Mouse (Mus musculus): Measurements from ENCODE around the gene Slc24a4. TPM values are rescaled to one million over a fixed set of nuclear protein-coding genes. Genes with fewer than 3 reads are reported as not detected.
A peak's percentile ranks its signal among the peaks of the same experiment; 100 is the strongest.

The Slc24a4 gene
- 0.89 and 1.2 TPM in 2 replicates for polyA plus RNA-seq (2014; fragmentation: Nextera tagmentation; extraction: Ambion mirVana)

- peaks cover 46% of the 10 kb centered on the region; the same call in 1 of the 2 replicates for H3K27me3 ChIP-seq (ENCODE audit: control insufficient read depth, insufficient read depth, low read length)
- under 1% methylated on average over 32 of the region's 34 CpGs for WGBS
These were observed at the start of gene Slc24a4 for GRCm38 (mm10) chr12:102128081-102128790. Gene Slc24a4, plus strand, starts transcription at chr12:102128733.

DNA sequence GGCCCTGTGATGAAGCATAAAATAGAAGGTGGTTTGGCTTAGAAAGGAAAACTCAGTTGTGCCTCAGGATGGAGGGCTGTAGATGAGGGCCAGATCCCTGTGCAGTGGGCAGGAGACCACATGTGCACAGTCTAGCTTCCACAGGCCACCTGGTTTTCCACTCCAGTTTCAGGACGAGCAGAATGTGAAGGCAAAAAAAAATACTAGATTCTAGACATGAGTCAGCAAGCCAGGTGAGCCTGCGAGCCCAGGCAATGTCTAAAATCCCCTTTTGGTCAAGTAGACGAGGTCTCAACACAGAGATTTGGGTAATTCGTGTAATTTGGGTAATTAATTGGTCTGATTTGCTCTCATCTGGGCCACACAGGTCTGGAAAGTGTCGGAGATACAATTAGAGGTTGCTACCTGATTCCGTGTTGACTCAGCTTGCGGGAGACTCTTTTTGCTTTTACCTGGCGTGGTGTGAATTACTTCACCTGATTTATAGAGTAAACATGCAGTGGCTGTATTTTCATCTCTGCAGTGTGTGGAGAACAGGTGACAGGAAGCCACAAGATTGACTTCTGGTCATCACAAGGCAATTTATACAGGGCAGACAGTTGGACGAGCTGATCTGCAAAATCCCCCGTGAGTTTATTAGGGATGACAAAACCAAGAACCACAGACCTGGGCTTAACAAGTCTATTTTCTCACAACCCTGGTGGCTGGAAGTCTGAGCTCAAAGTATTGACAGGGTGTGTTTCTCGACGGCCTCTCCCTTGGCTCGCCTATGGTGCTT lies 45.7 kb upstream of the Slc24a4 start:
- H3K4me1 ChIP-seq (ENCODE audit: control insufficient read depth, insufficient read depth, low read length), result no peaks in the 10 kb centered on the region
- whole genome bisulfite sequencing, result 79% methylated on average over 13 of the region's 13 CpGs
- no peak overlapping the region for H3K4me3 ChIP-seq (replicated peaks; ENCODE audit: low read depth, low read length)
- H3K36me3 ChIP-seq (ENCODE audit: control insufficient read depth, insufficient read depth, low read length), result no peaks in the 10 kb centered on the region
- H3K9me3 ChIP-seq (ENCODE audit: control insufficient read depth, low read length), result no peaks in the 10 kb centered on the region
- H3K4me2 ChIP-seq (ENCODE audit: low read length), result no peak overlapping the region
- no peak for ATAC-seq (ENCODE audit: low FRiP score, low TSS enrichment)
- DNase-seq, result no peak
- H3K27me3 ChIP-seq (ENCODE audit: control insufficient read depth, insufficient read depth, low read length), result no peaks in the 10 kb centered on the region
- no peak overlapping the region for H3K9ac ChIP-seq (replicated peaks; ENCODE audit: low read length)
- no peak overlapping the region for H3K27ac ChIP-seq (replicated peaks; ENCODE audit: low read depth, low read length)

More at GRCm38 (mm10) chr12:102128081-102128790, at the start of gene Slc24a4:
- H3K9ac ChIP-seq (replicated peaks; ENCODE audit: low read length), result peak within 1 kb of the TSS; percentile 49
- H3K4me2 ChIP-seq (ENCODE audit: low read length), result peak within 1 kb of the TSS; percentile 94
- no peaks in the 10 kb centered on the region for H3K36me3 ChIP-seq (ENCODE audit: control insufficient read depth, insufficient read depth, low read length)
- no peaks in the 10 kb centered on the region for H3K9me3 ChIP-seq (ENCODE audit: control insufficient read depth, low read length)
- peak within 1 kb of the TSS; percentile 43 for H3K4me3 ChIP-seq (replicated peaks; ENCODE audit: low read depth, low read length)
- peak; percentile 50 for DNase-seq
- 0 out of 2 replicates have a peak within 1 kb of the TSS, but pooled peaks have one; percentile 32 for H3K27ac ChIP-seq (replicated peaks; ENCODE audit: low read depth, low read length)
- peak; percentile 18; the same call in 1 of the 2 replicates for ATAC-seq (ENCODE audit: low FRiP score, low TSS enrichment)
- peaks cover 18% of the 10 kb centered on the region for H3K4me1 ChIP-seq (ENCODE audit: control insufficient read depth, insufficient read depth, low read length)

- Histone ChIP-seq H3K9ac (replicated peaks; ENCODE audit: low read length) (no peak overlapping the region), H3K36me3 (ENCODE audit: control insufficient read depth, insufficient read depth, low read length) (no peaks in the 10 kb centered on the region), H3K4me1 (ENCODE audit: control insufficient read depth, insufficient read depth, low read length) (no peaks in the 10 kb centered on the region), H3K27ac (replicated peaks; ENCODE audit: low read depth, low read length) (no peak overlapping the region), H3K4me3 (replicated peaks; ENCODE audit: low read depth, low read length) (no peak overlapping the region), H3K9me3 (ENCODE audit: control insufficient read depth, low read length) (no peaks in the 10 kb centered on the region), H3K4me2 (ENCODE audit: low read length) (no peak overlapping the region), H3K27me3 (ENCODE audit: control insufficient read depth, insufficient read depth, low read length) (no peaks in the 10 kb centered on the region)
- 93% methylated on average over 1 of the region's 1 CpGs for WGBS
- DNase-seq, result no peak
- ATAC-seq (ENCODE audit: low FRiP score, low TSS enrichment), result no peak
These were observed 38.0 kb upstream of the Slc24a4 start for GRCm38 (mm10) chr12:102090535-102090934.

DNA sequence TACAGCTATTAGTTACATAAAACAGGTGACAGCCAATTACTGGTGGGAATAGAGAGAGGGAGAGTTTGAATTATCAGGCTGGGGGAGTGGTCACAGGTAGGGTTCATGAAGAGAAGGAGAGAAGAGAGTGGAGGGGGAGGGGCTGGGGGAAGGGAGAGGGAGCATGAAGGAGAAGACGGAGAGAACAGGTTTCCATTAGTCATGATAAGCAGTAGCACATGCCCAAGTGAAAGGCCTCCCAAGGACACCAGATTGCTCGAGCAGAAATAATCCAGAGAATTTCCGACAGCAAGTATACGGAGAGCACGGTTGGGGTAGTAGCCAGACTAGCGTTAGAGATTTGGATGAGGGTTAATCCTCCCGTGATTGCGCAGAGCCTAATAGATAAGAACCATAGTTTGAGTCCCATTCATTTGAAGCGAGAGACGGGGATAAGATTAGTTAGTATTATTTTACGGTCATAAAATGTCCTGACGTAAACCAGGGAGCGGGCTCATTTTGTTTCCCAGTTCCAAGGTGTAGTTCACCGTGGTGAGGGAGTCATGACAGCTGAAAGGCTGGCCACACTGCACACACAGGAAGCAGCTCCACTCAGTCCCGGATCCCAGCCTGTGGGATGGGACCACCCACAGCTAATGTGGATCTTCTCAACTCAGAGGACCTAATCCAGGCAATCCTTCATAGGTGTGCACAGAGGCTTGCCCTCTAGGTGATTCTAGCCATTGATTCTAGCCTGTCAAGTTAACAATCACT lies 36.0 kb upstream of the Slc24a4 start:
- Histone ChIP-seq H3K27me3 (ENCODE audit: control insufficient read depth, insufficient read depth, low read length) (no peaks in the 10 kb centered on the region), H3K36me3 (ENCODE audit: control insufficient read depth, insufficient read depth, low read length) (no peaks in the 10 kb centered on the region), H3K9me3 (ENCODE audit: control insufficient read depth, low read length) (no peaks in the 10 kb centered on the region), H3K9ac (replicated peaks; ENCODE audit: low read length) (no peak overlapping the region), H3K4me1 (ENCODE audit: control insufficient read depth, insufficient read depth, low read length) (no peaks in the 10 kb centered on the region), H3K27ac (replicated peaks; ENCODE audit: low read depth, low read length) (no peak overlapping the region), H3K4me2 (ENCODE audit: low read length) (no peak overlapping the region), H3K4me3 (replicated peaks; ENCODE audit: low read depth, low read length) (no peak overlapping the region)
- ATAC-seq (ENCODE audit: low FRiP score, low TSS enrichment) (no peak), DNase-seq (no peak)
- WGBS, result 82% methylated on average over 15 of the region's 15 CpGs

DNA sequence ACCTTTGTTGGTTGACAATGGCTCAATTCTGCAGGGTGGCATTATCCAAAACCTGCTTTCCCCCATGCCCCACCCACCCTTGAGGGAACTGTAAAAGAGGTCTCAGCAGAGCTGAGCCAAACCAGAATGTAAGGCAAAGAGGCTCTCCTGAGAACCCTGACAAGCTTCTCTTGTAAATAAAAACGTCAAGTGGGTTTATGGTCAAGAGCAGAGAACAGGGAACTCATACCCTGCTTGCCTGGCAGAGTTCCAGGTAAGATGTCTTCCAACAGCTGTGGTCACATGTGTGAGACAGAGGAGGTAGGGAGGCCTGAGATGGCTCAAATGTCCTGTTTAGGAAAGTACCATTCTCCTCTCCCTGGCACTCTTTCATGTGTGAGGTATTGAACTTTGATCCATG lies 22.5 kb upstream of the Slc24a4 start:
- H3K27me3 ChIP-seq (ENCODE audit: control insufficient read depth, insufficient read depth, low read length), result no peaks in the 10 kb centered on the region

GRCm38 (mm10) chr12:102108851-102109250 lies 19.7 kb upstream of the Slc24a4 start:
- Histone ChIP-seq H3K4me3 (replicated peaks; ENCODE audit: low read depth, low read length) (no peak overlapping the region), H3K27ac (replicated peaks; ENCODE audit: low read depth, low read length) (no peak overlapping the region), H3K9me3 (ENCODE audit: control insufficient read depth, low read length) (no peaks in the 10 kb centered on the region), H3K27me3 (ENCODE audit: control insufficient read depth, insufficient read depth, low read length) (no peaks in the 10 kb centered on the region), H3K4me1 (ENCODE audit: control insufficient read depth, insufficient read depth, low read length) (peaks cover 12% of the 10 kb centered on the region), H3K36me3 (ENCODE audit: control insufficient read depth, insufficient read depth, low read length) (no peaks in the 10 kb centered on the region), H3K4me2 (ENCODE audit: low read length) (no peak overlapping the region), H3K9ac (replicated peaks; ENCODE audit: low read length) (no peak overlapping the region)
- no peak for DNase-seq
- no peak for ATAC-seq (ENCODE audit: low FRiP score, low TSS enrichment)

More for the DNA sequence above, 22.5 kb upstream of the Slc24a4 start:
- H3K9ac ChIP-seq (replicated peaks; ENCODE audit: low read length), result no peak overlapping the region
- H3K27ac ChIP-seq (replicated peaks; ENCODE audit: low read depth, low read length), result no peak overlapping the region
- H3K4me1 ChIP-seq (ENCODE audit: control insufficient read depth, insufficient read depth, low read length), result no peaks in the 10 kb centered on the region
- H3K4me3 ChIP-seq (replicated peaks; ENCODE audit: low read depth, low read length), result no peak overlapping the region
- H3K4me2 ChIP-seq (ENCODE audit: low read length), result no peak overlapping the region
- 22% methylated on average over 1 of the region's 1 CpGs for WGBS
- H3K9me3 ChIP-seq (ENCODE audit: control insufficient read depth, low read length), result no peaks in the 10 kb centered on the region
- DNase-seq, result no peak
- no peaks in the 10 kb centered on the region for H3K36me3 ChIP-seq (ENCODE audit: control insufficient read depth, insufficient read depth, low read length)
- no peak for ATAC-seq (ENCODE audit: low FRiP score, low TSS enrichment)

DNA sequence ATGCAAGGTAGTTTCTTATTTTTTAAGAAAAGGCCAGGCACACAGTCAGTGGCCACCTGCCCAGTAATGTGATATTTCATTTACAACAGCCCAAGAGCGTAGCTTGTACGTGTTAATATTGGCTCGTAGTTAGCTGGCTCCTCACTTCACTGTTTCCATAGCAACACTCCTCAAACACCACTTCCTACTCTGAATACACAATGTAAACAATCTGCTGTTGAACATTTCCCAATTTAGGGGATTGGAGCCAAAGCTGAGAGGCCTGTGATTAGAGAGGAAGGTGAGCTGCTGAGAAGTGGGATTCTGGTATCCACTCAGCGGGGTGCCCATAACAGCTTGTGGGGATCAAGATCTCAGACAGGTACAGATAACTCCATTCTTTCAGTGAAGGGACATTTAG lies 16.0 kb upstream of the Slc24a4 start:
- Histone ChIP-seq H3K27ac (replicated peaks; ENCODE audit: low read depth, low read length) (no peak overlapping the region), H3K9me3 (ENCODE audit: control insufficient read depth, low read length) (no peaks in the 10 kb centered on the region), H3K4me3 (replicated peaks; ENCODE audit: low read depth, low read length) (no peak overlapping the region), H3K4me1 (ENCODE audit: control insufficient read depth, insufficient read depth, low read length) (peaks cover 12% of the 10 kb centered on the region), H3K4me2 (ENCODE audit: low read length) (no peak overlapping the region), H3K36me3 (ENCODE audit: control insufficient read depth, insufficient read depth, low read length) (no peaks in the 10 kb centered on the region), H3K27me3 (ENCODE audit: control insufficient read depth, insufficient read depth, low read length) (no peaks in the 10 kb centered on the region), H3K9ac (replicated peaks; ENCODE audit: low read length) (no peak overlapping the region)
- DNase-seq (peak; percentile 69), ATAC-seq (ENCODE audit: low FRiP score, low TSS enrichment) (no peak)
- WGBS, result 48% methylated on average over 4 of the region's 4 CpGs

DNA sequence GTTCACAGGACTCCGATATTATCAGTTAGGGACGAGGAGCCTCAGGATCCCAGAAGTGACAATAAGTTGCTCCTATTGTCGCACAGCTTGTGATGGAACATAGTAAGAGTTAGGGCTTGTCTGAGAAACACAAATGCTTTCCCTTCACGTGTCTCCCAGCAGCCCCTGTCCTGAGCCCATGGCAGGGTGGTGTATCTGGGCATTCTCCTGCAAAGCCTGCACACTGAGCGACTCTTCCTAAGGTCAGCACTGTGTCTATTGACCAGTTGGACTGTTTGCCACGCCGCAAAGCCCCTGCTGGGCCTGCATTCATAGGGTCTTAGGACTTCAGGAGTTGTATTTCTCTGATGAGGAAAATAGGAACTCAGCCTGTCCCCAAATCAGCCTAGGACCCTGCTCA lies 15.6 kb upstream of the Slc24a4 start:
- ATAC-seq (ENCODE audit: low FRiP score, low TSS enrichment) (no peak), DNase-seq (no peak)
- WGBS, result 61% methylated on average over 7 of the region's 7 CpGs
- Histone ChIP-seq H3K4me1 (ENCODE audit: control insufficient read depth, insufficient read depth, low read length) (peaks cover 12% of the 10 kb centered on the region), H3K27ac (replicated peaks; ENCODE audit: low read depth, low read length) (no peak overlapping the region), H3K27me3 (ENCODE audit: control insufficient read depth, insufficient read depth, low read length) (no peaks in the 10 kb centered on the region), H3K4me2 (ENCODE audit: low read length) (no peak overlapping the region), H3K9ac (replicated peaks; ENCODE audit: low read length) (no peak overlapping the region), H3K36me3 (ENCODE audit: control insufficient read depth, insufficient read depth, low read length) (no peaks in the 10 kb centered on the region), H3K4me3 (replicated peaks; ENCODE audit: low read depth, low read length) (no peak overlapping the region), H3K9me3 (ENCODE audit: control insufficient read depth, low read length) (no peaks in the 10 kb centered on the region)
